Mouse (Mus musculus) bone marrow macrophage, adult 2 months (primary cell): ENCODE measurements at regions not wholly inside any gene's neighbourhood (a gene's known extent, or its start where the extent isn't known, plus 50 kb on each side); places are given as distances from the start of the nearest gene placed in this dataset.

Experiments used
- H3K27ac ChIP-seq: 2 replicates; pipeline ENCODE4 v1.5.1; 2012; ENCODE audit warnings: low read depth, low read length; ENCODE audit not compliant: insufficient read depth
- H3K4me1 ChIP-seq: 2 replicates; pipeline ENCODE4 v1.6.1; 2012; ENCODE audit warnings: low read length; ENCODE audit not compliant: control insufficient read depth, insufficient read depth
- H3K4me3 ChIP-seq: 2 replicates; pipeline ENCODE4 v1.5.1; 2012; ENCODE audit warnings: mild to moderate bottlenecking, low read length, moderate library complexity; ENCODE audit not compliant: insufficient read depth
- CTCF ChIP-seq: IDR thresholded peaks from 2 replicates; pipeline ENCODE4 v1.5.1; 2012; ENCODE audit warnings: low read depth, mild to moderate bottlenecking, low read length, moderate library complexity
- POLR2A ChIP-seq: IDR thresholded peaks from 2 replicates; pipeline ENCODE4 v1.6.1; 2012; ENCODE audit warnings: mild to moderate bottlenecking, low read depth, low read length, borderline replicate concordance

DNA sequence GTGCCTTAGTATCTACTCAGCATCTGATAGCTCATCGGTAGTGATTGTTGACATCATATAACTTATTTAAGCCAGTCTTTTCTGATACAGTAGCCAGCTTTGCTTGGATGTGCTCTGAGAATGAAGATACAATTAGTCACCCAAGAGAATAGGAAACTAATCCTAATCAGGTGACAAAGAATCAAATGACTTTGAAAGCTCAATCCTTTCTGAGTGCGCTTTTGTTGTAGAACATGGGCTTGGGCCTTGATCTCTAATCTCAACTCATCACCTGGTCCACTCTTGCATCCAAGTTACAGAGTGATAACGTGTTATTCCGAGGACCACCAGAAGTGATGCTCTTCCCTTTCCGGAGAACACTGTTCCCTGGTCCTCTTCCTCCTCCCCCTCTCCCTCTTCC lies 86.9 kb upstream of the Cpm start:
- Histone ChIP-seq H3K4me3 (no peak overlapping the region), H3K4me1 (no peaks in the 10 kb centered on the region), H3K27ac (no peak overlapping the region)
- TF ChIP-seq CTCF, result no peak
- no peak for TF ChIP-seq POLR2A

DNA sequence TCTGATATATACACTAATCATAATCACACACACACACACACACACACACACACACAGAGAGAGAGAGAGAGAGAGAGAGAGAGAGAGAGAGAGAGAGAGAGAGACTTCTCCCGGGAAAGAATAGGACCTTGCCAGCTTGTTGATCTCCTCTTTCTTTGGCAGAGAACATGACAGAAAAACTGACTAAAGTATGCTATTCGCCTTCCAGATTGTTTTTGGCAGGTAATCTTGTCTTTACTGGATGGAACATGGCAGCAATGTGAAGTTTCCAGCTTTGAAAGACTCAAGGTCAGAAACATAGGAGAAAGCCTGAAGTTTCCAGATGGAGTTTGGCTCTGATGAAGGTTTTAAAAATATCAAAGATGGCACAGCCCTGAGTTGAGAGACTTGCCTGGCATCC lies 87.8 kb upstream of the Cpm start:
- Histone ChIP-seq H3K4me3 (no peak overlapping the region), H3K4me1 (no peaks in the 10 kb centered on the region), H3K27ac (no peak overlapping the region)
- TF ChIP-seq POLR2A, result no peak
- no peak for TF ChIP-seq CTCF

DNA sequence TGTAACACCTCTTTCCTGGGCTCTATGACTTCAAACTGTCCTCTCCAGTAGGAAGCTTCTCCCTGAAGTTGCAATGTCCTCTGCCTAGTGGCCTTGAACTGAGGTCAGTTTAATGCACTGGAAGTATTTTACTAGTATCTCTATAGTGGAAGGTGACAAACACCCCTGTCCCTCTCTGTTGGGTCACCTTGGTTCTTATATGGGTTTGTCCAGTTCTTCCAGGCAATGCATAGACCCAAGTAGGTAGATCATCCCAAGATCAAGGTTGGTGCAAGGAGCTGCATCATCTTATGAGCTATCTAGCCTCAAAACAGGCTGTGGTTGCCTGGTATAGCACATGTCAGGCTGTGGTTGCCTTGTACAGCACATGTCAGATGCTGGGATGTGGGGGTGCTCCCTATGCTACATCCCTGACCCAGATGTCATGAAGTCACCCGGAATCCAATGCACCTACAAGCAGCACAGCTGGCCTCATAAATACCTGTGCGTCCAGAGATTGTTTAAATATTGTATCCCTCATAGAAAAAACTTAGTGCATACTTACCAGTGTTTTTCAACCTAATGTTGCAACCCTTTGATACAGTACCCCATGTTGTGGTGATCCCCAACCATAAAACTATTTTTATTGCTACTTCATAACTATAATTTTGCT lies 88.4 kb upstream of the Cpm start:
- TF ChIP-seq CTCF, result no peak
- TF ChIP-seq POLR2A, result no peak

DNA sequence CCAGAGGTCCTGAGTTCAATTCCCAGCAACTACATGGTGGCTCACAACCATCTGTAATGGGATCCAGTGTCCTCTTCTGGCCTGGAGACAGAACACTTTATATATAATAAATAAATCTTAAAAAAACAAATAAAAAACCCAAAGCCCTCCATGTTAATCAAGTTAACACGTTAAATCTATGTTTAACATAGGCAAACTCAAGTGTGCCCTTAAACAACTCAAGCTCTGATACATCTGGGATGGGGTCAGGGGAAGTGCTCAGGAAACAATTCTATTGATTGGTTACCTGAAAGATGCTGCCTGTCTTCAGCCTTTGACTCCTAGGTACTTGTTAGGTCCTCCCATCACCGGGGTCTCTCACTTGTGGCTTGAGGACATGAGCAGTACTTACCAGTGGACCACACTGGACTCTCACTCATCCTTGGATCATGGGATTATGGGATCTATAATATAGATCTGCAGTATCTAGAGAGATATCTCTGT lies 89.1 kb upstream of the Cpm start:
- TF ChIP-seq CTCF (no peak), POLR2A (no peak)
- no peak overlapping the region for H3K4me3 ChIP-seq

More for the DNA sequence above, 88.4 kb upstream of the Cpm start:
- no peaks in the 10 kb centered on the region for H3K4me1 ChIP-seq
- H3K27ac ChIP-seq, result no peak overlapping the region
- no peak overlapping the region for H3K4me3 ChIP-seq

DNA sequence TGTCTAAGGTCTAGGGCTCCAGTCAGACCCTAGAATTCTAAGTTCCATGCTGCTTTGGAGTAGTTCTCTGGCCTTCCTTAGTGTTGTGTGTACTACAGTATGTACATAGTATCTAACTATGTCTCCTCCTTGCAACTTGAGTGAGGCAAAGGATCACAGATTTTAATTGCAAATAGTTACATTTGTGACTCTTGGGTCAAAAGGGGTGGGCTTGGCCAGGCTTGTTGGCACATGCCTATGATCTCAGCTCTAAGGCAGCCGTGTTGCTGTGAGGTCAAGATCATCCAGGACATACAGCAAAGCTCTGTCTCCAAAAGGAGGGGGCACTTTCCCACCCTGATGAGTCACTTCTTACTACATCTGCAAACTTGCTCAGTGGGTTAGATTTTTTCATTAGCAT lies 89.8 kb upstream of the Cpm start:
- Histone ChIP-seq H3K4me1 (no peaks in the 10 kb centered on the region), H3K27ac (no peak overlapping the region), H3K4me3 (no peak overlapping the region)
- TF ChIP-seq CTCF, result no peak
- TF ChIP-seq POLR2A, result no peak

More for the DNA sequence above, 89.1 kb upstream of the Cpm start:
- Histone ChIP-seq H3K4me1 (no peaks in the 10 kb centered on the region), H3K27ac (no peak overlapping the region)

DNA sequence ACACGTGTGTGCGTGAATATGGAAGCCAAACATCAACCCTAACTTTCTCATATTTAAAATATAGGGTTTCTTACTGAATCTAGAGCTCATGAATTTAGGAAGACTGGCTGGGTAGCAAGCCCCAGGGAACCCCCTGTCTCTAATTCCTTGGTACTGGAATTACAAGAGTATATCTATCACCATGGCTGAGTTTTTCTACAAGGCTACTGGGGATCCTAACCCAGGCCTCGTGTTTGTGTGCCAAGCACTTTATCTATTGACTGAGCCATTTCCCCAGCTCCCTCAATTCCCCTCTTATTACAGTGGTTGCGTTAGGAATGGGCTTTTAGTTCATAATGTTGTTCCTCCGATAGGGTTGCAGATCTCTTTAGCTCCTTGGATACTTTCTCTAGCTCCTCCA lies 90.6 kb upstream of the Cpm start:
- no peak for TF ChIP-seq POLR2A
- no peak for TF ChIP-seq CTCF
- H3K4me3 ChIP-seq, result no peak overlapping the region
- H3K27ac ChIP-seq, result no peak overlapping the region
- no peaks in the 10 kb centered on the region for H3K4me1 ChIP-seq

DNA sequence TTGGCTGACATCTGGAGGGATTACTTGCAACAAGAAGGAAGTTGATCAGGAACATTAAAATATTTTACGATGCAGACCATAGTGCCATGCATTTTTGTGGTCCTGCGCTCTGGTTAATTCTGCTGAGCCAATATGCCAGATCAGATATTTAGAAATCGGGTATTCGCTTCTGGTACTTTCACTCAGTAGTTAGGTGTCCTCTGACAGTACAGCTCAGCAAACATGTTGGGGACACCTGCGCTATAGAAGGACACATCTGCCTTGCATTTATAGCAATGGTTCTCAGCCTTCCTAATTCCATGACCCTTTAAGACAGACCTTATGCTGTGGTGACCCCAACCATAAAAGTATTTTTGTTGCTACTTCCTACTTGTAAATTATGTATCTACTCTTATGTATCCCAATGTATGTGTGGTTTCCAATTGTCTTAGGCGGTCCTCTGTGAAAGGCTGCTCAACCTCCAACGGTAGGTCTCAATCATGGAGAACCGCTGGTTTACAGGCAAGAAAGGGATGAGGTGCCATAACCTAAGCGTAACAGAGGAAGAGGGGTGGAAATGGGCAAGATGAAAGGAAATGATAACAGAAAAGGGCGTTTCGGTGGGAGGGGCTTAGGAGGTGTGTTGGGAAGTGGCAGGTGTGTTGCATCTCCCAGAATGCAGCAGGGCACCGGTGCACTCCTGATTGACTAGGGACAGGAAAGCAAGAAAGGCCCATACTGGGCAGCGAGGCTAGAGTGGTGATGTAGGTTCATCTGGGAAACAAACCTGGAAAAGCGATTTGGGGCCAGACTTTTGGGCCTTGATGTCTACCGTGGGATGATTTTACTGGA lies 92.3 kb upstream of the Cpm start:
- Histone ChIP-seq H3K4me1 (no peaks in the 10 kb centered on the region), H3K4me3 (no peak overlapping the region), H3K27ac (no peak overlapping the region)
- TF ChIP-seq CTCF, result no peak
- no peak for TF ChIP-seq POLR2A

DNA sequence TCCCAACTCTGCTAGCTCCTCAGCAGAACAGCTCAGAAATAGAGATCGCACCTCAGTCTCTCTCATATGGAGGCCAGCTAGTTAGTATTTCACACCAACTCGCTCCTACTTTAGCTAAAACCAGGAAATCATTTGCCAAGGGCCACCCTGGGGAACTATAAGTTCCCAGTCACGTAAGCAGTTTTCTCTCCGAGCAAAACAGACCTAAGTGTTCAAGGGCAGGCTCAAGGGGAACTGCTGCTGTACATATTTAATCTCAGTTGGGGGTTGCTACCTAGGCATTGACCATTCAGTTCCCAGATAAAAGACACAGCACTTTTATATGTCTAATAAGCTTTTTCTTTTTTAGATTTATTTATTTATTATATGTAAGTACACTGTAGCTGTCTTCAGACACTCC lies 93.5 kb upstream of the Cpm start:
- no peak for TF ChIP-seq POLR2A
- no peak for TF ChIP-seq CTCF
- no peak overlapping the region for H3K4me3 ChIP-seq
- H3K27ac ChIP-seq, result no peak overlapping the region
- H3K4me1 ChIP-seq, result no peaks in the 10 kb centered on the region

DNA sequence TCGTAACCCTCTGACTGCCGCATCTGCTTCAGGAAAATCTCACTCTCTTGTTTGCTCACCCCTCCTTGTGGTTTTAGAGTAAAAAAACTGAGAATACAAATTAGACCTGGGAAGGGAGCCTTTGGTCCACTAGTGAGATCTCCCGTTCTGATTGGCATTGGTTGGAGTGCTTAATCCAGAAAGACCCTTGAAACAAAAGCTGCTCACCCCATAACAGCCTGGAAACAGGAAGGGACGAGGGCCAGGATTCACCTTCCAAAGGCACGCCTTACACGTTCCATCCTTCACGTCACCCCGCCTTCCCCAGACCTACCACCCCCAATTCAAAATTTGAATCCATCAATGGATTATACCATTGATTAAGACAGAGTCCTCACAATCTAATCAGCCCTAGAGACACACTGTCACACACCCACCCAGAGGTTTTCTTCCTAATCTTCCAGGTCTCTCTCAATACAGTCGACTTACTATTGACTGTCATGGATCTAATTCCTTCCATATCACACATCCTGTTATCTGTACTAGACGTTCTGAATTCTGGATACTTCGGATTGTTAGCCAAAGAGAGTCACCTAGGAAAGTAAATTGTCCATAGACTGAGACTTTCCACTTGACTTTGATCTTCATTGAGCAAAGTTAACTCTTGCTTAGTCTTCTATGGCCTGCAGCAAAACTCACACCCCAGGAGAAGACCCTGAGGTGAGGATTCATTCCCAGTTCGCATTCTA lies 94.1 kb upstream of the Cpm start:
- H3K4me1 ChIP-seq, result no peaks in the 10 kb centered on the region
- TF ChIP-seq POLR2A (no peak), CTCF (no peak)
- no peak overlapping the region for H3K4me3 ChIP-seq
- no peak overlapping the region for H3K27ac ChIP-seq
